Mouse (Mus musculus) left cerebral cortex, adult 9 months (tissue): ENCODE data around the gene Glb1l2.
A peak's percentile ranks its signal among the peaks of the same experiment; 100 is the strongest.

Source experiments
- DNase-seq, 2 experiments: peaks; one replicate each; pipeline ENCODE4 v3.0.0; 2022; ENCODE audit warnings: low spot score in 2 of 2

The Glb1l2 gene

DNA sequence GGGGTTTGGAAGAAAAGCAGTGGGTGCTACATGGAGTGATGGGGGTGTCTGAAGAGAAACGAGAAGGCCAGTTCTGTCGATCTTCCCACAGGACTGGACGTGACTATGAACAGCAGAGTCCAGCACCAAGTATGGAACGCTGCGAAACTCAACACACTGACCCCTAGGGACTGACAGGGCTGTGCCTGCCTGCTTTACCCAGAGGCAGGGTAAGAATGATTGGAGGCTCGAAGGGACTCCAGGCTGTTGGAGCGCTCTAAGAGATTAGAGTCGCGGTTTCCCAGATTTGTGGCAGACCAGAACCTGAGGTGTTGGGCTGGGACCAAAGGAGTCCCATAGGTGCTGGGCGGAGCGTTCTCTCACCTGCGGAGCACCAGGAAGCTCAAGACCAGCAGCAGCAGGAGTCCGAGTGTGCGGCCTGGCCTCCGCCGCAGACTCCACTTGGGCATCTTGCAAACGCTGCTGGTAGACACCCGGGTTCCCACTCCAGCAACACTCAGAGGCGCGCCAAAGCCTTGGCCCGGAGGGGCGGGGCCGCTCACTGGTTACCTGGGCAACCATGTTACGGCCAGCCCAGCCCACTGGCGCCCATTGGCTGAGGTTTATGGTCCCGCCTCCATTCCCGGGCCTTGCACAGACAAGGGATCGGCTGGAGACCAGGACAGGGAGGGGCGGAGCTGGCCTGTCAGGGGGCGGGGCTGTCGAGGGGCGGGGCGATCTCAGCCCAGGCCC lies at the start of gene Glb1l2:
TSS of gene Glb1l2 (minus strand) at position 534 of the 732 bp plus-strand sequence.
- DNase-seq = peak; percentile 55 to 84

DNA sequence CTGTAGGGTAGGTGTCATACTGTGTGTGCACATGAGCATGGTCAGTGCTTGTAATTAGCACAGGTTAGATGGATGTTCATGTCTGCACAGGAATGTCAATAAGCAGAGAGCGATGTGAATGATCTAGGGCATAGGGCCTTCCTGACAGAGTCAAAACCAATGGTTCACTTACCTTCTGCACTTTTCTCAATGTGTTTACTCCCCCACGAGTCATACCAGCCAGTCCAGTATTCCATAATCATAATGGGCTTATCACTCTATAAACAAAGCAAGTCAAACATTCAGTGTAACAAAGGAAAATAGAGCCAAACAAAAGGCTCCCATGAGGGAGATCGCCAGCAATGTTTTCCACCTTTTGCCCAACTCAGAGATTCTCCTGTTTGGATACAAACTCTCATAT lies 24.8 kb upstream of the Glb1l2 start:
- DNase-seq = no peak

DNA sequence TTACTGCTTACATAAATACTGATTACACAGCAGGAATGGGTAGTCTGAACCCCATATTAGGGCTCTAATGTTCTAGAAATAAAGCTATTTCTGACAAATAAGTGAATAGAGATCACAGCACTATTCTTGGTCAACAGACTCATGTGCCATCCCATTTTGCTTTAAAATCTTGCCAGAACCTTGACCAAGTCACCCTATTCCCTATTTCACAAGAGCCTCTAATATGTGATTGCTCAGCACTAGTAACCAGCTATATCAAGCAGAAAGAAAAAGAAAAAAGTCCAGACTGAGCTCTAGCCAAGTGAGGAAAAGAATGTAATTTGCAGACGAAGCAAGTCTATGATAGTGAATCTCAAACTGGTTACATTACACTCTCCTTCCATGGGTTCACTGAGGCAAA lies 13.7 kb upstream of the Glb1l2 start:
- DNase-seq = no peak

DNA sequence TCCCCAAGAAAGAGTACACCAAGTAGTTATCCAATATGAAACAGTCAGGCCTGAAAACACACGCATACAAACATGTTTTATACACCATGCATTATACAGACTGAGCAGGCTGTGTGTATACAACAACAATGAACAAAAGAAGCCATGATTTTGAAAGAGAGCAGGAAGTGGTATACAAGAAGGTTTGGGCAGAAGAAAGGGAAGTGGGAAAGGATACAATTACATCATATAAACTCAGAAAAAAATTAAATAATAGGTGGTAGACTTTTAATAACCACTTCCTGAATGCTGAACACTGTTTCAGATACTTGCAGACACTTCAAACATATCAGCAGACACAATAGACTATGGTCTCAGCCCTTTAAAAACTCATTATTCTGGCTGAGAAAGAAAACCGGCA lies 2.5 kb upstream of the Glb1l2 start:
- DNase-seq = no peak

DNA sequence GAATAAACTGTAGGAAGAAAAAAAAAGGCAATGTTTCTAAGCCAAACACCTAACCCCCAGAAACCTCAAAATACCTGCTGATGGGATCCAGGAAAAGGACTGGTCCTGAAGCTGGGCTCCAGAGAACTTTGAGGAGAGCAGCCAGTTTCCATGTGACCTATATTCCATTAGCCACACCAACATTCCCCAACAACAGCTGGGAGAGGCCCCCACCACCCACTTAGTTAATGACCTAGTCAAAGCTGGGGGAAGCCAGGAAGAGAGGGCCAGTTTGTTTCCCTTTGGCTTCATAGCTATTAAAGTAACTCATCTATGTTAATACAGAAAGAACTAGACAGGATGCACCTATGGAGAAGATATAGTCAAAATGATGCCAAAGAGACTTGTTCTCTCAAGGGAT lies 1.9 kb downstream of the Glb1l2 start:
- no peak for DNase-seq

DNA sequence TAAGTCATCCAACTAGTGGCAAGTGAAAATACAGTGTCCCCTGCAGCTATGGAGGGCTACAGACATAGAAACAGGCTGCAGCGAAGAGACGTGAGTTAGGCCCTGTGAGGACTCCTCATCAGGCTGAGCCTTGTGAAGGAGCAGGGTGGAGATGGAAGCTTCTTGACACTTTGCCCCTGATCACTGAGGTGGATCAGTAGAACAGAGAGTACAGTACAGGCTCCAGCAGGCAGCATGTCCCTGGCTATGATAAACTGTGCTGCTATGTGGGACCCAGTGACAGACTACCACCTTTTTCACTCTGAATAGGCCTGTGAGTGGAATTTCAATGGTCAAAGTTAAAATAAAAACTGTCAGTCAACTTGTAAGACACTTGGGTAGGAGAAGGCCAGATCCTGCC lies 5.9 kb downstream of the Glb1l2 start:
- DNase-seq = no peak

GRCm38 (mm10) chr9:26798731-26799130 lies 7.5 kb downstream of the Glb1l2 start:
- no peak for DNase-seq

GRCm38 (mm10) chr9:26798205-26798604 lies 8.1 kb downstream of the Glb1l2 start:
- DNase-seq = no peak

DNA sequence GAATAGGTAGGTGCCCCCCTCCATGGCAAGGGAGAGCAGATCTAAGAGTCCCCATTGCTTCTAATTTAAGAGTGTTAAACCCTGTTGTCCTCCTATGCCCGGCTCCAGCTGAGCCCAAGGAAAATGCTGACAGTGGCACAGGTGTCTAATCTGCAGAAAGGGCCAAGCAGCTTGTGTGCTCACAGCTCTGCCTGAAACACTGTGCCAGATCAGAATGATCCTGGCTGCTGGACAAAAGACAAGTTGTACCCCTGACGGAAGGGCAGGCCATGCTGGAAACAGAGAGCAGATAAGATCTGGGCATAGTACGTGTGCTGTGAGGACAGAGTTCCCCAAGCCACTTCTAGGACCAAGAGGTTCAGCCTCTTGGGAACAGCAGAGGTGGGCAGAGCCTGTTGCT lies 13.4 kb downstream of the Glb1l2 start:
- DNase-seq = no peak

GRCm38 (mm10) chr9:26783414-26783975 lies 22.8 kb downstream of the Glb1l2 start:
- DNase-seq = no peak

GRCm38 (mm10) chr9:26778421-26778820 lies 27.8 kb downstream of the Glb1l2 start:
- DNase-seq = no peak

DNA sequence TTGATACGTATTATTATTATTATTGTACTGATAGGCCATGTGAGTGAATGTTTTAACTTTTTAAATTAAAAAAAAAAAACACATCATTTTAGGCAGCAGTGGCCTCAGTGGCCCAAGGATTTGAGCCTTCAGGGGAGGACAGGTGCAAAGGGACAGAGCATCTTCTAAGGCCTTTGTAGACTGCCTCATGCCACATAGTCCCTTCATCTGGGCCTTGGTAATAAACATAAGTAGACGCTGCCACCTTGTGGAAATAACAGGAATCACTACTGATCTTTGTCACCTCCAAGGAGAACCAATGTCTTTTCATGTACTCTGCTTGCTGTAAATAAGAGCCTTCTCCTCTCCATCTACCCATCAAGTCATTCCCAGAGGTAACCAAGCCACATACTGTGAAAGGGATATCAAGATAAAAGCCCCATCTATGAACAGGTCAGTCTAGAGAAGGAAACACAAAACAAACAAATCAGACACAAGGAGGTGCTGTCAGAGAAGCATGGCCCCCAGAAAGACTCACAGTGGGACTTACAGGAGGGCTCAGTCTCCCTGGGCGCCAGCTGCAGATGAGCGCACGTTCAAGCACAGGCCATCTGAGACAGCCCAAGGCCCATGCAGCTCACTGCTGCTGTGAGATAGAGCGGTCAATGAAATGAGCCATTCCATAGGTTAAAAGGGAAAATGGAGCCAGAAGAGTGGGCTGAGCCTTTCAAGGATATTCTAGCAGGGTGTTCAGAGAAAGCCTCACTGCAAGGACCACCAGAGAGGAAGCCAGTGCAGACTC lies 30.0 kb downstream of the Glb1l2 start:
- peak in 1 of 2 experiments; percentile 76 for DNase-seq

DNA sequence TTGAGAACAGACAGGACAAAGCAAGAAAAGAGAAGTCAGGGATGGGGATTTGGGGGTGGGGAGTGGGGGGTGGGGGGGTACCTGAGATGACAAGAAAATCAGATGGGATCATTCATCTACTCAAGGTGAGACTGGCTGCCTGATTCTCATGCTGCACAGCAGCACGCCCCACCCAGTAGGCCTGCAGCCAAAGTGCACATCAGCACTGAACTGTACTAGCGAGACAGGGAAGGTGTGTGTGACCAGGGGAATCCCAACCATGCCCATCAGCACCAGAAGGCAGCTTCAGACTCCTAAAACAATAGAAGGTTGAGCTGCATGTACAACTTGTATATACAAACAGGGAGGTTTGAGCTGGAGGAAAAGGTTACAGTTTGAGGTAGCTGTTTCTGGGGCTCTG lies 30.6 kb downstream of the Glb1l2 start:
- no peak for DNase-seq

- no peak for DNase-seq
Measured at GRCm38 (mm10) chr9:26768181-26768580, 38.1 kb downstream of the Glb1l2 start.

DNA sequence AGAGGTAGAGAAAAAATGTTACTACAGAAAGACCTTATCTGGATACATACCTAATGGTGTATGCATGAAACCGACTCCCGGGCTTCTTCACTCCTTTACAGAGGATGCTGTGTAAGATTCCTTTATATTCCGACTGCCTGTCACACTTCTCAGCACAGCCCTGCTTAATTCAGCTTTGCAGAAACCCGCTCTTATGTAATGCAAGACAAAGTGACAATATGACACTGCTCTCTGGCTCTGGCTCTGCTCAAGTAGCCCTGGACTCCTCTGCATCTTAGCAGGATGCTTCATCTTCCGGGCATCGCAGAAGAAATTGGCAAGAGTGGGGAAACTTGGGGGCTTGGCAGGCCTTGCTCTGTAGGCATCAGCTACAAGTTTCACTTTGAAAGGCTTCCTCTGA lies 43.8 kb downstream of the Glb1l2 start:
- DNase-seq = no peak

DNA sequence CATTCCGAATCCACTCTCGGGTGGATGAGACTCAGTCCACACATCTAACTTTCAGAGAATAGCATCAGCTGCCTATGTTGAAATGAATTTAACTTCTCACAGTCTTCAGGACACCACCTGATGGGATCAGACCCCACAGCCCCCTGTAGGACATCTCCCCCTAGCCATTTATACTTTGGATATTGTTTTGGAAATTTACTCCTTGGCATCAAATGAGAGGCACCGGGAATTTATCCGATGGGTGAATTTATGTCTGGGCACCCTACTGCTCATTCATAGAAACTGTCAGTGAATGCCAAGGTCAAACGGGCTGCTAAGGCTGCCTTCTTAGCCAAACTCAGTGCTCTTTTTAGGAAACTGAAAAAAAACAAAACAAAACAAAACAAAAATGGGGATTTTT lies 45.7 kb downstream of the Glb1l2 start:
- no peak for DNase-seq

DNA sequence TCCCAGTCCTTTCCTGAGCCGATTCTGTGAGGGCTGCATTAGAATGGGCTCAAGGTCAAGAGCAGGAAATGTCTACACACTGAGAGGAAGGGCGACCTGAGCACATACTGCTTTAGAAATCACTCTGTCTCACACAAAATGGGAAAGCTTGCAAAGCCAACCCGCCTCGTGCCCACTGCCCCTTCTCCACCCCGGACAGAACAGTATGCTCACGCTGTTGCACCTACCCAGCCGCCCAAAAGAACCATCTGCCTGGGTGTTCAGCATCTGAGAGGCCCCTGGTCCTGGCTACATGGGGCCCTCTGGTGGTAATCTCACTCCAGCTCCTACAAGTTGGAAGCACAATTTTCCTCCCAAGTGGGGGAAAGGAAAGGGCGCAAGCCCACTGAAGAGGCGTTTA lies 46.2 kb downstream of the Glb1l2 start:
- DNase-seq = peak in 1 of 2 experiments; percentile 81

DNA sequence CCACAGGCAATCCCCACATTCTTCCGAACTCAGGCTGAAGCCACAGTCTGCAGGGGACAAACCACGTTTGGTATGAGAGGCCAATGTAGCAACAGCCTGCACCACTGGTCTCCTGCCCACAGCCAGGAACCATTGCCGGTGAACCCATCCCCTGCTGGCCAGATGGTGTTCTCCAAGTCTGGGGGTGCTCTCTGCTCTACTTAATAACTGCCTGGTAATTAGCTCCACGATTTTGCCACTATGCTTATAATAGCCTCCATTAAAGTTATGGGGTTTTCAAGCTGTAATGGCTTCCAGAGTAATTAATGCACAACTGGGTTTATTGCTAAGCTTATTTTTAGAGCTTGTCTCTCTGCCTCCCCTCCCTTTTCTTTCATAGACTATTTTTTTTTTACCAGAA lies 57.4 kb downstream of the Glb1l2 start:
- no peak for DNase-seq

DNA sequence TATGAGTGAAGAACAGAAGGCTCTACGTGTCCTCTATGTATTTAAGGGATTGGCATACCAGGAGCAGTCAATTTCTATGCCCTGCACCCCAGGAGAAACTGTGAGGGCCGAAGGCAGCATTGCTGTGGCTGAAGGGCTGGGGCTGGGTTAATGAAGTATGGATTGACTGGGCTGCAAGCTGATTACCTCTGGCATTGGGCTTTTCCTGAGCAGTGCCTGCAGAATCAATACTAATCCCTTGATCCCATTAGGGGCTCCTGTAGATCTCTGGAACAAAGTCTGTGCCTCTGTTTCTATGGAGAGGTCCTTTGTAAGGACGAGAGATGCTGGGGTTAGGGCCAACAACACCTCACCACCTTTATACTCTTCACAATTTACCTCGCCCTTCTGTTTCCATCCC lies 59.1 kb downstream of the Glb1l2 start:
- no peak for DNase-seq

DNA sequence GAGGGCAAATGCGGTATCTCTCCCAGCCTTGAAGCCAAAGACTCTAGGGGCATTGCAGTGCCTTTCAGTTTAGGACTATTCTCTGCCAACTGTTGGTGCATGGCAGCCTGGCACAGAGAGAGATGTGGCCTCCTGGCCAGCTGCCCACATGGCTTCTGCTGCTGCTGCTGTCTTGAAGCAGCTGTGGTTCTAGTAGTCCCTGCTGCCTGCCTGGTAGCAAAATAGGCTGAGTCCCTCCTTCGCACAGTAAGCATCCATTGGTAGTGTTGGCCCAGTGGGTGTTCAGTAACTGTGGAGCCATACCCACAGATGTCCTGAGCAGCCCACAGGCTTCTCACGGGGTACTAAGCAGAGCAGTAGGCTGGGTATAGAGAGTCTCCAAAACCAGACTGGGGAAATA lies 63.5 kb downstream of the Glb1l2 start:
- DNase-seq = peak in 1 of 2 experiments; percentile 73

DNA sequence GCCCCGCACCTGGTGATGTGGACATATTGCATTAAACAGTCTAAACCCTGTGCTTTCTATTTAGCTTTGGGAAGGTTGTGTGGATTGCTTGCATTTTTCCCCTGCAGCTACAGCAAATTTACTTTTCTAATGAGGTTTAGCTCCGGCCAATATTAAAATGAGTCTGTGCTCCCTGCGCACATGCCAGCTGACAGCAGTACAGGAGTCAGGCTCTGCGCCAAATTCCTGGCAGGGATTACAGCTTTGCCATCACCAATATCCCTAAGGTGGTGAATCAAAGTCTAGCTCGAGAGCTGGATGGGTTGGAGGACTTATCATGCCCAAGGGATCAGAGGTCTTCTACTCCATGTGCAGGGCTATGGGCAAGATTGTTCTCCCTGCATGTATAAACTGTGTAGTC lies 69.2 kb downstream of the Glb1l2 start:
- no peak for DNase-seq

GRCm38 (mm10) chr9:26733986-26734385 lies 72.3 kb downstream of the Glb1l2 start:
- DNase-seq = peak in 1 of 2 experiments; percentile 48
